Mouse (Mus musculus): Measurements from ENCODE around the gene Frzb. TPM values are rescaled to one million over a fixed set of nuclear protein-coding genes. Genes with fewer than 3 reads are reported as not detected.
"Not testable (repeated sequence)": the region's sequence is repeated elsewhere in the genome, so short reads cannot be mapped to it uniquely, and the experiment has no call there.

Frzb gene
- total RNA-seq (2015) = not detected in 2 replicates
- total RNA-seq (2017) = not detected in 2 replicates

- peak; percentile 57 for ATAC-seq (ENCODE audit: poor library complexity, severe bottlenecking)
Measured at GRCm38 (mm10) chr2:80447291-80447791, at the start of gene Frzb. Gene Frzb (minus strand): TSS chr2:80447625.

DNA sequence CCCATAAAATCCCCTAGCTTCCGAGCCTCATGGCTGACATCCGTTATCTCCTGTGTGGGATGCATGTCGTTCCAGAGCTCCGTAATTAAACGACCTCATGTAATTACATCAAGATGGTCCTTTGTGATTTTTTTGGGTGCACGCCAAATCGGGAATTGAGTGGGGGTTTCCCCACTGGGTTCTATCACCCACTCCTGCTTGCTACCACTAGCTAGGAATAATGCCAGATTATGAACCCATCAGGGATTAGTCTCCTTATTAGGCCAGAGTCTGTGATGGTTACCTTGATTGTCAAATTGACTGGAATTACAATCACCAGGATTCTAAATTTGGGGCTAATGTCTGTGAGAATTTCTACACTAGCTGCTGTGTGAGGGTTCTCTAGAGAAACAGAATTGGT, 47.9 kb upstream of the Frzb start:
- not testable (repeated sequence) for ATAC-seq (ENCODE audit: poor library complexity, severe bottlenecking)

- no peak for ATAC-seq (ENCODE audit: poor library complexity, severe bottlenecking)
Measured at GRCm38 (mm10) chr2:80486851-80487250, 39.4 kb upstream of the Frzb start.

DNA sequence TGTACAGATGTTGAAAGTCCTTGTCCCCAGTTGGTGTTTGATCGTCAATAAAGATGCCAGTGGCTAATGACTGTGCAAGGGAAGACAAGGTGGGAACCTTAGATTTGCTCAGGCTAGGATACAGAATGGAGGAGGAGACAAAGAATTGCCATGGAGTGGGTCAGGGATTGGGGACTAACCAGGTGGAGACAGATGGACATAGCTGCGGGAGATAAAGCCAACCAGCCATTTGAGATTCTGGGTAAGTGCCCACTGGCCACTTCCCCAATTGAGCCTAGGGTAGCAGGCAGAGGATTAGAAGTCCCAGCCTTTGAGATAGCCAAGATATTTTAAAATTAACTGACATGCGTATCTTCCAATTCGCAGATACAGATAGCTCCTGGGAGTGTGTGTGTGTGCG, 37.5 kb upstream of the Frzb start:
- no peak for ATAC-seq (ENCODE audit: poor library complexity, severe bottlenecking)

GRCm38 (mm10) chr2:80475831-80476230, 28.4 kb upstream of the Frzb start:
- no peak for ATAC-seq (ENCODE audit: poor library complexity, severe bottlenecking)

DNA sequence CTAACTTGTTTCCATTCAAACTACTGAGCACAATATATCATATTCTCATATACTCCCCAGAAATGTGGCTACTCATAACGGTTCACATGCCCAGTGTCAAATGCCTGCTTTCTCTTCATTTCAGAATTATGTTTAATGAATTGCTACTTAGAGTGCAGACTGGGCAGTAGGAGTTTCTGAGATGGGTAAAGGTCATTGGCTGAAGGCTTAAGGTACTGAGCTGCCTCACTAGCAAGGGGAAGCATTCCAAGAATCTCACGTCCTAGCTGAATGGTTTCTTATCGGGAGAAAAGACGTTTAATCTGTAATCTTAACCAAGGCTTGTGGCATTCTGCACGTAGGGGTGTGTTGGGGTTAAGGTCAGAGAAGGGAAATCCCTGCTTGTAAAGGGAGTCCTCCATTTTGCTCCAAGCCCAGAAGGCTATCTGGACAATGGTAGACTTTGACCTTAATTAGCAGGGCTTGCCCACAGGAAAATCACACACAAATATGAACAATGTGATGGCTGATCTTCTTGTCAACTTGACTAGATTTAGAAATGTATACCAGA, 26.9 kb upstream of the Frzb start:
- no peak for ATAC-seq (ENCODE audit: poor library complexity, severe bottlenecking)

- peak; percentile 38; the same call in 1 of the 2 replicates for ATAC-seq (ENCODE audit: poor library complexity, severe bottlenecking)
Measured at GRCm38 (mm10) chr2:80465991-80466821, 18.8 kb upstream of the Frzb start.

- no peak for ATAC-seq (ENCODE audit: poor library complexity, severe bottlenecking)
Measured at GRCm38 (mm10) chr2:80461827-80462226, 14.4 kb upstream of the Frzb start.

DNA sequence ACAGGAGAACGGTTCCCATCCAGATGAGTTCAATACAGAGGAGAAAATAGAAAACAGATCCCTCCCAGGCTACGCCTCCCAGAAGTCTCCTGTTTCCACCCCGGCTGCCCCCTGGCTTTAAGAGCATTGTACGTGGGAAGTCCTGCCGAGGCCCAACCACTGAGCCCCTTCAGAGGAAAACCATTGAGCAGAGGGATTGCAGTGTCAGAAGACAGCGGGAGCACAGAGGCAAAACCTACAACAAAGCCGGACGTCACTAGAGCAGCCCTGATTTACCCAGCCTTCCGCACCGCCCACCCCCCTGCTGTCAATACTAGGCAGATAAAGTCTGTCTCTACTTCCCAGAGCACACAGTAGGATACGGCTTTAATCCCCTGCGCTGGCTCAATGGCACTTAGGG, 806 bp upstream of the Frzb start:
- ATAC-seq (ENCODE audit: poor library complexity, severe bottlenecking) = no peak

GRCm38 (mm10) chr2:80446308-80447151, 895 bp downstream of the Frzb start:
- ATAC-seq (ENCODE audit: poor library complexity, severe bottlenecking) = peak; percentile 29; the same call in 1 of the 2 replicates

GRCm38 (mm10) chr2:80445926-80446307, 1.5 kb downstream of the Frzb start:
- ATAC-seq (ENCODE audit: poor library complexity, severe bottlenecking) = no peak

DNA sequence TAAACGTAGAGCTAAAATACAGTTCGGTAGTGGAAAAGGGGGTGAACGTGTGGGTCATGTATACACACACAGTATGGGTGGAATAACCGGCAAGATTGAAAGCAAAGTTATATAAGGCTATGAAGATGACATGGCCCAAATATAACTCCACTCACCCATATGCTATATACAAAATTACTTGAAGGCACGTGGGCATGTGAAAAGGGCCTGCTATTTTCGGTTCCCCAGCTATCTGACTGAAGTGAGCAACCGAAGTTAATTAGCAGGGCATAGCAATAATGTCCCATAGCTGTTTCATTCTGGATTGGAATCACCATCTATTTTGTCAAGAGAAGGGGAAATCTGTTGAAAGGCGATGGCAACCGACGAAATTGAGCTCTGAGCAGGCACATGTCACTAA, 1.9 kb downstream of the Frzb start:
- no peak for ATAC-seq (ENCODE audit: poor library complexity, severe bottlenecking)

- ATAC-seq (ENCODE audit: poor library complexity, severe bottlenecking) = no peak
Measured at GRCm38 (mm10) chr2:80444418-80445365, 2.7 kb downstream of the Frzb start.

DNA sequence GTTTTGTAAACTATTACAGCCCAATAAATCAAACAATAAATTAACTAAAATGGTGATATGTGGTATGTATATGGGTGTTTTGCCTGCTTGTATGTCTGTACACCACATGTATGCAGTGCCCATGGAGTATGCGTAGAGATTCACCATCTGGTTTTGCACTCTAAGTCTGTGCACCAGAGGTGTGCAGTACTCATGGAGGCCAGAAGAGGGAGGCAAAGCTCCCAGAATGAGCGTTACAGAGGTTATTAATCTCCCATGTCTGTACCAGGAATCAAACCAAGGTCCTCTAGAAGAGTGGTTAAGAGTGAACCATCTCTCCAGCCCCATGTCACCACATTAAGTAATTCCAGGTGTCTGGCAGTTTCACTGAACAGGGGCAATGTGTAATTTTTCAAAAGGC, 3.5 kb downstream of the Frzb start:
- ATAC-seq (ENCODE audit: poor library complexity, severe bottlenecking) = 0 out of 2 replicates have a peak, but pooled peaks have one; percentile 20

DNA sequence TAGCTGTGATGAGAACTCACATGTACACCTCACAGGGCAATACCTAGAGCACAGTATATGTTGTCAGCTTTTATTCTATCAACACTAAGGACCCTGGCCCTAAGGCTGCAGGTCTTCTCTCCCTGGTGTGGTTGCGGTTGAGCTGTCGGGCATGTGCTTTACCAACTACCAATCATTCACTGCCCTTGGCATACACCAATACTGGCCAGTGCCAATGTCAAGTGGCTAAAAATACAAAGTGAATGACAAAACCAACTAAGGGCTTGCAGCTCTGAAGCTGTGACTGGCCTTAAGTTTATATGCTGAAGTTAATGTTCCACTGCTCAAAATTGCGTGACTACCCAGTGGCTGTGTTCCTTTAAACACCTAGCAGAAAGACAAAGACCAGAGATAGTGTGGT, 6.0 kb downstream of the Frzb start:
- no peak for ATAC-seq (ENCODE audit: poor library complexity, severe bottlenecking)

DNA sequence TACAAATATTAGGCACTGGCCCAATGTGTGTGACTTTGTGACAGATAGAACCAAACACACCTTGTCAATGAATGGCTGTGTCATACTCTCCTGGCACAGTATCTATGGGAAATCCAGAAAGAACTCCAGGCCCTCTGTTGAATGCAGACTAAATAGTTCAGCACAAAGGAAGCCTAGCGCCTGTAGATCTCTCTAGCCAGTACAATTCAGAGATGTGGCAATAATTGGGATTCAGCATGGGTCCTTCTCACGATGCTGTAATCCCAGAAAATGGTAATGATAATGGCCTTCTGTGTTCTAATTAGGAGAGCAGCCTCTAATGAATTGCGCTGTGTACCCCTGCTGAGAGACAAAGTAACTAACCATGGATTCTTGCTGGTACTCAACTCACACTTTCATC, 8.6 kb downstream of the Frzb start:
- no peak for ATAC-seq (ENCODE audit: poor library complexity, severe bottlenecking)

DNA sequence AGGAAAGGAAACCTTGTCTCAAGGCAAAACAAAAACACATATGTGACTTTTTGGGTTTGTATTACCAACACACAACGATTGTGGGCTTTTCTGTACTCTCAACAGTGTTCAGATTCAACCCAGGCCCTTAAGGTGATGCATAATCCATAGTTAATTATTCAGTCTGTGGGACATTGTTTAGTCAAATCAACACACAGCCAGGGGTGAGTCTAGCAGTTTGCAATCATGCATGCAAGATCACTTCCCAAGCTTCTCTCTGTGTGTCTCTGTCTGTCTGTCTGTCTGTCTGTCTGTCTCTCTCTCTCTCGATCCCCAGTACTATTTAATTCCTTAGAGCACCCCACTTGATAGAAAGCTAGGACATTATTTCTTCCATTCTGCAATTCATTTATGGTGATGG, 10.0 kb downstream of the Frzb start:
- no peak for ATAC-seq (ENCODE audit: poor library complexity, severe bottlenecking)

DNA sequence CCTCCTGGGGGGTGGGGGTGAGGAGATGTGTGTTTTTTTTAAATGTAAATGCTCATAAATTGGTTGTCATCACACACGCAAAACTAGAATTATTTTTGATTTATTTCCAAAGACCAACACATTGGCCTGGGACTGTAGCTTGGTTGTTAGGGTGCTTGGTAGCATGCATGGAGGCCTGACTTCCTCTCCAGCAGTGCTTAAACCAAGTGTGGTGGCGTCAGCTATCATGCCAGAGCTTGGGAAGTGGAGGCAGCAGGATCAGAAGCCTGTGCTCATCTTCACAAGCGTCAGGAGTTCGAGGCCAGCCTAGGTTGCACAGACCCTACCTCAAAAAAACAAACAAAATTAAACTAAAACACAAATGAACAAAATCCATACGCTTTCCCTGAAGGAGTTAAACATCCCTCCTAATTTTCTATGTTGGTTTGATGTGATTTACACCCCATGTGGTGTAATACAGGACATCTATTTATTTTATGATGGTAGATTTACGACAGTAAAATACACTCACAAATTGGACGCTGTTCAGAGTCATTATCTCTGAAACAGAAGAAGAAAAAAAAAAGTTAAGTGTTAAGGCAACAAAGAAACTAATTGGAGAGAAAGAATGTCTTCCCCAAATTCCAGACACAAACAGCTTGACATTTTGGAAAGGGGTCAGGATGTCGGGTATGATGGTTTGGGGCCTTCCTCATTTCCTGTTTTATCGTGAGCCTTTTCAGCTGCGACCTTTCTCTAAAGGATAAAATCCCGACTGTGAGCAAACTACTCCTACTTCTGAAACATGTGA, 12.4 kb downstream of the Frzb start:
- no peak for ATAC-seq (ENCODE audit: poor library complexity, severe bottlenecking)

- ATAC-seq (ENCODE audit: poor library complexity, severe bottlenecking) = no peak
Measured at GRCm38 (mm10) chr2:80433254-80433876, 14.1 kb downstream of the Frzb start.

Measured in megakaryocyte, adult 5-6 weeks (primary cell).